Mouse (Mus musculus): ENCODE measurements around the gene Tmem200a. TPM values are rescaled to one million over a fixed set of nuclear protein-coding genes. Genes with fewer than 3 reads are reported as not detected.

Tmem200a gene
- polyA plus RNA-seq, 1 experiment: not detected

DNA sequence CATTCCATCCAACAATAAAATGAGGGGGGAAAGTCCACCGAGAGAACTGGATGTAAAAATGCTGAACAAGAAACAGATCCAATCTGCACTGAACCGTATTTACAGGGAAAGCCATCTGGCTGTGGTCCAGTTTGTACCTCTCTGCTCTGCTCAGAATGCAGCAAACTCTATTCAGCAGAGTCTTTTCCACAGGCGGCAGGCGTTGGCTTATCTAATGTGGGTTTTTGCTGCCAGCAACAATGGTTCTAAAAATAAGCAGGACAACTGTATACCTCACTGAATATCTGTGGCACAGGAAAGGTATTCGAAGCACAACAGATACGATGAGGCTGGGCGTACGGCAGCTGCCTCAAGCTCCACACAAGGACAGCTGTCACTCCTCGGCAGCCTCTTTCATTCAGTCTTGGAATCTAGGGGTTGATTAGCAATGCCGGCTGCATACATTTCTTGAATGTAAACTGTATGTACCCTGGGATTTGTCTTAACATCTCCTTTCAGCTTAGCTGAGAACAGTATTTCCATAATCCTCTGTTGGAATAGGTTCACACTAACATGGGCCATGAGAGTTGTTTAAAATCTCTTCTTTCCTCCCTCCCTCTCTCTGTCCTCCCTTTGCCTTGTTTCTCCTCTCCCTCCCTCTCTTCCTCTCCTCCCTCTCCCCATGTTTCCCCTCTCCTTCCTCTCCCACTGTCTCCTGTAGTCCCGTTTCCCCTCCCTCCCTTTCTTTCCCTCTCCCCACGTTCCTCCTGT is 149.3 kb downstream of the Tmem200a start:
- TF ChIP-seq GATA1 (IDR thresholded peaks at IDR 0.05; ENCODE audit: low read length): no peak

DNA sequence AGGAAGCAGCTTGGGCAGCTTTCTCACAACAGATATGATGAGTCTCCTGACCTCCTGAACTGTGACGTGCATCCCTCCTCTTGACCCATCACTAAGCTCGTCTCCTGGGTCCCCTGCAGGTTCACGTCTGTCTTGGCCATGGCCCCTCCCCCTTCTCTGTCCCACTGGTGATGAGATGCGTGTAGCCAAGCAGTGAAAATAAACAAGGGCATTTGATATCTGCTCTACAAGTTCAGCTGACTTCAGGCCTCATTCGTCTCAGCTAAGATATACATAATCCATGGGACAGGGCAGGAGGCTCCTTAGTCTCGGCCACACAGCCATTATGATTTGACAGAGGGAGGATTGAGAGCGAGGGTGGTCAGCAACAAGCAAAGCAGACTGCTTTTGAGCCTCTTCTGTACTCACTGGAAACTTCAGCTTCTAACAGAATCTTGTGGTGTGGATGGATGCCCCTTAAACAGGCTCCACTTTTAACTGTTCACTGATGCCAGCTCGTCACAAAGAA is 149.9 kb downstream of the Tmem200a start:
- TF ChIP-seq GATA1 (IDR thresholded peaks at IDR 0.05; ENCODE audit: low read length): no peak

DNA sequence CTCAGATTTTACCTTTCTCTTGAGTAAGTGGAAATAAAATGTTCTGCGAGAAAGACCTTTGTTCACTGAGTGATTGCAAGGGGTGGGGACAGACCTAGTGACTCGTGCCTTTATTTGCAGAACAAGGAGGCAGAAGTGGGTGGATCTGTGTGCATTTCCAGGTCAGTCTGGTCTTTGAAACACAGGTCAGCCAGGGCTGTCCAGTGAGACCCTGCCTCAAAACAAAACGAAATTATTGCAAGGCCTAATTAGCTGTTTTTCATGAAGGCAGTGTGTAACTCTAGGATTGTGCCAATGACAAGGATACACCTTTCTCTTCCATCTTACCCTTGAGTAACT is 150.4 kb downstream of the Tmem200a start:
- TF ChIP-seq GATA1 (IDR thresholded peaks at IDR 0.05; ENCODE audit: low read length): no peak

GRCm38 (mm10) chr10:25927553-25928447 is 151.1 kb downstream of the Tmem200a start:
- TF ChIP-seq GATA1 (IDR thresholded peaks at IDR 0.05; ENCODE audit: low read length): no peak

- TF ChIP-seq GATA1 (IDR thresholded peaks at IDR 0.05; ENCODE audit: low read length): no peak
Observed at GRCm38 (mm10) chr10:25920640-25921278, 158.1 kb downstream of the Tmem200a start.

DNA sequence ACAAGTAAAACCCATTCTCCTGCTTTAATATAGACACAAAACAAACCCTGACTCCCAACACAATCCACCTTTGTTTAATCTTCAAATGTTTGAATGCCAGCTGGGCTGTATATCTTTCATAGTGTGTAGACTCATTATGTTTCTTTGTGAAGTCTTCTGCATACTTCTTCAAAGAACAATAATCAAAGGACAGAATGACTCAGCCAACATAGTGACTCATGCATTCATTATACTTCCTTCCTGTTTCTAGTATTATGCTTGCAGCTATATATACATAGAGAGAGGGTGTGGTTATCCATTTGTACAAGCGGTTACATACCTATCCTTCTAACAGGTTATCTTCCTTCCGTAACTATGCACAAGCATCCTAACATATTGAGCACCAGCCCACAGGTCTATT is 160.7 kb downstream of the Tmem200a start:
- no peak for TF ChIP-seq GATA1 (IDR thresholded peaks at IDR 0.05; ENCODE audit: low read length)

GRCm38 (mm10) chr10:25910270-25910669 is 168.6 kb downstream of the Tmem200a start:
- TF ChIP-seq GATA1 (IDR thresholded peaks at IDR 0.05; ENCODE audit: low read length): no peak

DNA sequence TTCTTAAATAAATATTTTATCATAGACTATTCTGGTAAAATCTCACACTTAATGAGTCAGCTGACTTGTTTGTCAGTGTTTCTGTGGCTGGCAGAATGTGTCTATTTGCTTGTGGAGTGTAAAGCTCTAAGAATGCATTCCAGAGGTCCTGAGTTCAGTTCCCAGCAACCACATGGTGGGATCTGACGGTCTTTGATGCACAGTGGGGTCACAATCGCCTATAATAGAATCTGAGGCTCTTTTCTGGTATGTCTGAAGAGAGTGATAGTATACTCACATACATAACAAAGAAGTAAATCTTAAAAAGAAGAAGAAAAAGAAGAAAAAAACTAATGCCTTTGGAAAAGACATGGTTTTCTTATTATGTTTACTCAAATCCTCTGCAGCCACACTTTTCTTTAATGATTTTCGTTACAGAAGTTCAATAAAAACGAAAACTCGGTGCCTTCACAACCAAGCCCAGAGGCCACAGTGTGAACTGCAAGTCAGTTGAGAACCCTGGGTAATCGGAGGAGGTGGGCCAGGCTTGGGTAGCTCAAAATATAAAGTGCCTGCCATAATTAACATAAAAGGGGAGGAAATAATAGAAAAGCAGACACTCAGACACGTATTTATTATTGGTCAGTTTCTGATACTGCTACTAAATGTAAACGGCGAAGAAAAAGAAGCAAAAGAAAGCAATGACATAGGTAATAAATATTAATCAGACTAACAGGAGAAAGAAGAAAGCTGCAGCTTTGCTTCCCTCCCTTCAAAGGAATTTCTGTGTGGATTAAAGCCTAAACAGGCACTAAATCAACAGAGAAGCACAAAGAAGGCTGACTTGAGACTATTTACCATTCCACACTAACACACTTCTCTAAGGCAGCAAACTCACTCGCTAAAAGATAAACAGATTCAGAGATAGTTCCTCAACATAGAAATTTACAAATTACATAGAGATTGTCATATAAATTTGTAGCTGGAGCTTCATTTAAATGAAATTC is 170.5 kb downstream of the Tmem200a start:
- TF ChIP-seq GATA1 (IDR thresholded peaks at IDR 0.05; ENCODE audit: low read length): no peak

DNA sequence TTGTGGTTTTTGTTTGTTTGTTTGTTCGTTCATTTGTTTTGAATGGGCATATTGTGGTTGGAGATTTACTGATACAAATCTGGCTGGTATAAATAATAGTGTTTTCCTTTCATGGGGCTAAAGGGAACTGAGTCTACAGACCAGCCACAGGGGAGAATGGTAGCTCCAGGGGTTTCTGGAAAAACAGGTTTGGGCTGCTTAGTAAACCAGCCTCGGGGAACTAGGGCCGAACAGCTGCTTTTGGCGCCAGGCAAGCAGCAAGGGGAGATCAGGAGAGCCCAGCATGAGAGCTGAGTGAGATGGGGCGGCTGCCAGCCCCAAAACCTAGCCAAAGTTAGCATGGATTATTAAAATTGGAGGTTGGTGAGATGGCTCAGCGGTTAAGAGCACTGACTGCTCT is 191.6 kb downstream of the Tmem200a start:
- TF ChIP-seq GATA1 (IDR thresholded peaks at IDR 0.05; ENCODE audit: low read length): no peak

- TF ChIP-seq GATA1 (IDR thresholded peaks at IDR 0.05; ENCODE audit: low read length): no peak
Observed at GRCm38 (mm10) chr10:25884512-25884911, 194.3 kb downstream of the Tmem200a start.

DNA sequence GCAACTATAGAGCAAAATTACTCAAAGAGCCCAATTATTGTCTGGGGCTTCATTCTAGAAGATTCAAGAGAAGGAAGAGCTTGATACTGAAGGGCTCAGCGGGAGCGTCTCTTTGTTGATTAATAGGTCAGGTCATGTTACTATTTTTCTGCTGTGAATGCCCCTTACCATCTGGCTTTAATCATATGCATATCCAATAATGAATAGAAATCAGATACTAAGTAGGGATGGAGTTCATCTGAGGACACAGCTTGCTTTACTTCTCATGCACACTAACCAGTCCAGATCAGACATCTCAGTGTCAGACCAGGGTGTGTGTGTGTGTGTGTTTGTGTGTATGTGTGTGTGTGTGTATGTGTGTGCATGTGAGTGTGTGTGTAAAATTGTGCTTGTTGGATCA is 201.1 kb downstream of the Tmem200a start:
- no peak for TF ChIP-seq GATA1 (IDR thresholded peaks at IDR 0.05; ENCODE audit: low read length)

DNA sequence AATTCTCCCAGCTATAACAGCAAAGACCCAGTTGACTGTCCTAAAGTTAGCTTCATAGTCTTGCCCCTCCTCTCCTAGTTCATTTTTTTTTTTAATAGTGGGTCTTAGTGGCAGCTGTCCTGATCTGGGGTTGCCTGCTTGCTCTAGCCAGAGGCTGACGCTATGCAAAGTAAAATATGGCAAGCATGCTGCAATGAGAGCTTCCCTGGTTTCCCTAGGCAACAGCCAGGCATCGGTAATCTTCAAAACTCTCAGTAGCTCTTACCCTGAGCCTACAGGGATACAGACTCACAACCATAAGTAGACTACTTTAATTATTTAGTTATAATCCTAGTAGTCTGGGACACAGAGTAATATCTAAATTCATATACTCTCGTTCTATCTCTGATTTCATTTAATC is 202.0 kb downstream of the Tmem200a start:
- TF ChIP-seq GATA1 (IDR thresholded peaks at IDR 0.05; ENCODE audit: low read length): no peak

DNA sequence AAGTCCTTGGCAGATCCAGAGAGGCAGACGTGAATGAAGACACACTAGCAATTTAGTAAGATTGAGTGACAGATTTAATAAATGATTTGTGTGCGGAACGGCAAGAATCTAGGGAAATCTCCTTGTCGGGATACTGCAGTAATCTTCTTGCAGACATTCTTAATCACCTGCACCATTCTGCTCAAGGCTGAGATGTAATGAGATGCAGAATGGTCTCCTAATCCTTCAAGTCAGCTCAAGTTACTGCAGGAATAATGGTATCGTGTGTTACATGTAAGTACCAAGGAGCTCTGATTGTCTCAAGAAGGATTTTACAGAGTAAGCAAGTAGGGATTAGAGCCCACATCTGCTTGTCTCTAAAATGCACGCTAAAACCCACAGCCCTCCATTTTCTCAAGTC is 210.1 kb downstream of the Tmem200a start:
- no peak for TF ChIP-seq GATA1 (IDR thresholded peaks at IDR 0.05; ENCODE audit: low read length)

Other genes with a start within 250 kb of the Tmem200a start
- gene Gm9767, start 797 bp downstream of the Tmem200a start, polyA plus RNA-seq (2012): not detected in 2 replicates
- not detected in 2 replicates for gene Samd3, start 150.7 kb upstream of the Tmem200a start, polyA plus RNA-seq (2012)